Mouse (Mus musculus) right cerebral cortex, postnatal 14 days (tissue): ENCODE data around the gene Nxf7.
"Not testable (repeated sequence)": the region's sequence is repeated elsewhere in the genome, so short reads cannot be mapped to it uniquely, and the experiment has no call there.

Experiments
- DNase-seq: peaks from one replicate; pipeline ENCODE4 v3.0.0; 2022

The Nxf7 gene

DNA sequence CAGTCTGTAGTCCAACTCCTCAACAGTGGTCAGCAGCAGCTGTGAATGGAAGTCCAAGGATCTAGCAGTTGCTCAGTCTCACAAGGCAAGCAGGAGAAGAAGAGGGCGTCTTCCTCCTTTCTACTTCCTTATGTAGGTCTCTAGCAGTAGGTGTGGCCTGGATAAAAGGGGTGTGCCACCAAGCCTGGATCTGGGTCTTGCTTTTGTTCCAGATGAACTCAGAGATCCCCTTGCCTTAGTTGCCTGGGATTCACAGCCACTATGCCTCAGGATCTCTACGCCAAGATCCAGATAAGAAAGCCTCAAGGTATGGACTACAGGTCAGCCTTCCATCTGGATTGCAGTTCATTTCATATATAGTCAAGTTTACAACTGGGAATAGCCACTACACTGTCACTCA is at the start of gene Nxf7:
Gene Nxf7, minus strand, starts transcription at position 101 of the 400 bp plus-strand sequence.
- DNase-seq = no peak

DNA sequence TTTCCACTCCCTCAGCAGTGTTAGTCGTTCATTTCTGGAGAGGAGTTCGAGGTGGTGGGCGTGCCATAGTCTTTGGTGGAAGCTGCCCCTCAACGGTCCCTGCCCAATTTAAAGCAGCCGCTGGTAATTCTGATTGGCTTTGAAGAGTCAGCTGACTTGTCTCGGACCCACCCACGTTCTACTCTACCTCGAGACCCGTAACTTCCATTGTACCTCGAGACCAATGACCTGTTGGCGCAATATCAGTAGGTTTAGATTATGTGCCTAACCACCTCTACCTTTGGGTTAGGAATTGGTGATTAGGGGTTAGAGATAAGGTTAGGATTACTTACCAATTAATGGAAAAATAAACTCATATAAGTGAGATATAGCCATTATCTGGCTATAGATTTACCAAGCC is 29.0 kb upstream of the Nxf7 start, which contains the start of gene Prame:
Gene Prame, minus strand, starts transcription at position 101 of the 400 bp plus-strand sequence.
- DNase-seq = no peak

DNA sequence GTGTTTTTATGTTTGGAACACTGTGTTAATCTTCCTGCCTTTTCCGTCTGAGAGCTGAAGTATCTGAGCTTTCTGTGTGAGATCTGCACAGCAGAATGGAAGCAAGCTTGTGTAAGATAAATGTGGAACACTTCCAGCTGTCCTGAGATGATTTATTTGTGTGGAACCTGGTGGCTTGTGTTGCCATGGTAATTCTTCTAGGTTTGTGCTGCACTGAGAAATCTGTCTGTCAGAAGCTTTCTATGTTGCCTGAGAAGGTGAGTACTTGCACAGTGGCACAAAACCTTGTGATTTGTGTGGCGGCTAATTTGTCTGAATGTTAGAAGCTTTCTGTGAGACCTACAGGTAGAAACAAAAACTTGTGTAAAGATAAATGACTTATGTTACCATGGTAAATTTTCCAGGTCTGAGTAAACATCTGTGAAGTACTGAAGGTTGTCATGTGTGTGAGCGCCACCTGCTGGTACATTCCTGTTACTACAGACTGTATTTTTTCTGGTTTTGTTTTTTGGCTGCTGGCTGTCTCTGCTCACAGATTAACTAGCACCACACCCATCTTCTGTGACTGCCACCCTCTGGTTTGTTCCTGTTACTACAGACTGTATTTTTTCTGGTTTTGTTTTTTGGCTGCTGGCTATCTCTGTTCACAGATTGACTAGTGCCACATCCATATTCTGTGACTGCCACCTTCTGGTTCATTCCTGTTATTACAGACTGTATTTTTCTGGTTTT is 2.9 kb upstream of the Nxf7 start:
- not testable (repeated sequence) for DNase-seq

DNA sequence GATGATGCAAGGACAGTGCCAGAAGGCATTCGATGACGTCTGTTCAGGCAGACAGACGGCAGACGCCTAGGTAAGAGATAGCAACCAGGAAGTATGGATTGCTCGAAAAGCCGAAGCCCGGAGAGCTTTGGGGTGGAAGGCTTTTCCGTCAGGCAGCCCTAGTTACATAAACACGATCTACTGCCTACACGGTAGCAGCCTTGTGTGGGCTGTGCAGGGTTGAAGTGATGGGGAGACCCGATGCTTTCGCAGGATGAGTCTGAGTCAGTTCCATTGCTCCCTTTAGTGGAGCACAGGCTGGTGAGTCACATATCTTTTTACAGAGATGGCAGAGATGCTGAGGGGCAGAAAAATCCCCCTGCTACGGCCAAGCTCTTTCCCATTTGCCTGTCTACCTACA is 481 bp downstream of the Nxf7 start:
- DNase-seq = no peak

DNA sequence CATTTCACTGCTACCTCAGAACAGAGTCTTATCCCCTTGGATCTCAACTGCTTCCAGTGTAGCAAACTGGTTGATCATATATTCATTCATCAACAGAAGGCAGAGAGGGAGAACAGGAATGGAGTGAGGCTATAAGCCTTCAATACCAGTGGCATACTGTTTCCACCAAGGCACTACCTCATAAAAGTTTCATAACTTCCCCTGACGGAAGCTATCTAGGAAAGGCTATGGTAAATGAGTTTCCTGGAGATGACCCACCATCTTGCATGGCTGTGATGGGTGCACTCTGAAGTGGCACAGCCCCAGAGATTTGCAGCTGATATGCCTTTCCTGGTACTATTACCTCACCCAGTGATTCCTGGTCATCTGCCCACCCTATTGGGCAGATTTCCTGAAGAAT is 22.2 kb downstream of the Nxf7 start:
- no peak for DNase-seq

DNA sequence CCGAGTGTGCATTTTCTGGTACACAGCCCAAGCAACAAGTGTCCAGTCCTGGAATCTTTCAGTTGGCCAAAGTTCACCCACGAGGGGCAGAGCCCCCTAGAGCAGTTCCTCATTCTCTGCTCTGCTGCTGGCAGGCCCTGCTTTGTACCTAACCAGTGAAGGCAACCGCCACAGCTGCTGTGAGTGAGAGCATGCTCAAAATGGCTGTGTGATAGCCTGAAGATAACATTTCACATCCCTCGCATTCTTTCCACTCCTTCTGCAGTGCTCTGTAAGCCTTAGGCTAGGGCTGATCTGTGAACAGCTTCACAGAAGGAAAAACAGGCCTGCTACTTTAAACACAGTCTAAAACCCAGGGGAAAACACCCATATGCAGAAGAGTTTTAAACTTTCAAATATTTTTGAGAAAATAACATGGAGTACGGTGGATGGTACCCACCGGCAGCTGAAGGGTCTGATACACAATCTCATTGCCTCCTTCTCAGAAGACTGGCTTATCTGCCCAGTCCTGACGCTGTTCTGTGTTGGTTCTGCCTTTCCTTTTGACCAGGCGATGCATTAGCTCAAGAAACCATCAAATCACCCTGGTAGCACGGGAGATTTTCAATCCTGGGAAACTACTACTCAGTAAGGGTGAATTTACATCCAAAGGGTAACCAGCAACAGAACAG is 23.5 kb downstream of the Nxf7 start:
- DNase-seq = not testable (repeated sequence)

DNA sequence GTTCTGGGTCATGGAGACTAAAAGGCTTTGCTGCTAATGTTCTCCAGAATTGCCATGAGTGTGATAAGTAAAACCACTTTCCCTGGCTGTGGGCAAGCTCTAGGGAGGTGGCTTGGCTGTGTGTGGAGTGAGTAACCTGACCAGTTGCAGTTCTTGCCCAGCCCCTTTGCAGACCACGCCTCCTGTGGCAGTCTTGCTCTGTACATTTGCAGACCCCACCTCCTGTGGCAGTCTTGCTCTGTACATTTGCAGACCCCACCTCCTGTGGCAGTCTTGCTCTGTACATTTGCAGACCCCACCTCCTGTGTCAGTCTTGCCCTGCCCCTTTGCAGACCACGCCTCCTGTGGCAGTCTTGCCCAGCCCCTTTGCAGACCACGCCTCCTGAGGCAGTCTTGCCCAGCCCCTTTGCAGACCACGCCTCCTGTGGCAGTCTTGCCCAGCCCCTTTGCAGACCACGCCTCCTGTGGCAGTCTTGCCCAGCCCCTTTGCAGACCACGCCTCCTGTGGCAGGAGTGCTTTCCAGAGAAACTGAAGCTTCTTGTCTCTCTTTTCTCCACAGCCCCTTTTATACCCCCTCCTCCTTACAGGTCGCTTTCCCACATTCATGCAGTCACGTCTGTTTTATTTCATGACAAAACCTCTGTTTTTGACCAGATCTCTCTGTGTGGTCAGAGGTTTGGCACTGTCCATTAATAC is 24.2 kb downstream of the Nxf7 start:
- DNase-seq = not testable (repeated sequence)

DNA sequence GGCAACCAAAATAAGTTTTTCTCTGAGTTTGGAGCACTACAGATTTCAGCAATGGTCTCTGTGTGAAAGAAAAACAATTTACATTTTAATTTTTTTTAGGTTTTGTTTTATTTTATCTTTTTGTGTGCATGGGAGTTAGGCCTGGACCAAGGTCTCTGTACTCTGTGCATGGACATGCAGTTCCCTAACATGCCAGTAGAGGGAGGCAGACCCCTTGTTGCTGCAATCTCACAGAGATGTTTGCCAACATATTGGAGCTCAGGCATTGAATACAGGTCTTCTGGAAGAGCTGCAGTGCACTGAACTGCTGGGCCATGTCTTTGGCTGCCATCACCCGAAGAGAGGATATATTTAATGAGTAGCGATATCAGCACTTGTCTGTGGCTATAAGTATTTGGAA is 29.1 kb downstream of the Nxf7 start:
- peak; percentile 47 for DNase-seq

DNA sequence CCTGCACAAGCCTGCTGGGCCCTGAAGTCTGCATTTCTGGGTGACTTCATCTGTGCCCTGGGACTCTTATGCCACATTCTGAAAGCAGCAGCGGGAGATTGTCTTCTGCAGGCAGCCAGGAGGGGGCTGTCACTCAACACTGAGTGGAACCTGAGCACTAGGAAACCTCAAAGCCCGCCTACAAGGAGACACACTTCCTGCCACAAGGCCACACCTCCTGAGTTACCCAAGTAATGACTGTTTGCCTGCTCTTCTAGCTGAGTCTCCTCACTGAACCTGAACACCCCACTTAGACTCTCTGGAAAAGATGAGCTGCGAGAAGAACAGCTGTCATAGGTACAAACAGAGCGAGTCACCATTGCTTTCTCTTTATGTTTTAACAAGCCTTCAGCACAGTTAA is 33.6 kb downstream of the Nxf7 start:
- not testable (repeated sequence) for DNase-seq

DNA sequence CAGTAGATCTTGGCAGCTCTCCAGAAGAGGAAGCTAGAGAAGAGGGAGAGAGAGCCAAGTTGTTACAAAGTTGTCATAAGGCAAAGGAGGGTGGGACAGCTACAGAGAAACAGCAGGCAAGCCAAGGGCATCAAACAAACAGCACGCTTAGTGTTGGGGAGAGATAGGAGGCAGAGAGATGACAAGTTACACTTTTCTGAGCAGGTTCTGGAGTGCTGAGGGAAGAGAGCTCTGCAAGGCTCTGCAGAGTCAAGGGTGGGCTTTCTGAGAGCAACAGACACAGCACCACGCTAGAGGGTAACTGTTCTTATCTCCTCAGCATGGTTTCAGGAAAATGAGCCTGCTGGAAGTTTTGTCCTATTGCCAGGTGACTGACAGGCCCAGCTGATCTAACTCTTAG is 35.7 kb downstream of the Nxf7 start:
- DNase-seq = no peak

DNA sequence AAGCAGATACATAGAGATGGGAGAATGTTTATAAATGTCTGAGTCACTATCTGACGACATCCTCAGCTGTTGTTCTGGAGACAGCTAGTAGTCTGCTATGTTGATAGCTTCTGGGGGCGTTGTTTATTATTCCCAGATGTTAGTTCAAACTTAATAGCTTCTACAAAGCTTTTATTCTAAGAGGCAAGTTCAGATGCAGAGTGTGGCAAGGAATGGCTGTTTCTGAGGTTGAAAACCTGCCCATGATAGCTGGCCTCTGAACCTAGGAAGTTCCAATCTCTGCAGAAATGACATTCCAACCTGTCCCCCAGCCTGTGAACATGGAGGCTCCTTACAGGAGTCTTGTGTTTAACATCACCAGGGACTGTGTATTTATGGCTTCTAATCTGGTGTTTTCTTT is 36.9 kb downstream of the Nxf7 start:
- DNase-seq = not testable (repeated sequence)

DNA sequence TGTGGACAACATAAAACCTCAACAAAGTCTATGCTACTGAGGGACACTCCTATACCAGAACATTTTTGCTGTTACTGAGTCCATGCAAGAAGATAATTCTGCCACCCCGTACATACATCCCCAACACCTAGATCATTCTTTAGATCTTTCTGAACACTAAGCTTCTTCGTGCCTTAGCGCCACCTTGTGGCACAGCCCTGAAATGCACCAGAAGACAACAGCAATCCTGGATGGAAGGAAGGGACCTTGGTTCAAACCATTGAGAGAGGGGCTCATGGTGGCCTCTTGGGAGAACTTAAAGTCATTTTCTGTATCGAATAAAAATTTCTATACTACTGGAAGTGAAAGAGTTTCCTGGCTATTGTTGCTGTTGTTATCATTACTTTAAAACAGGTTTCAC is 37.6 kb downstream of the Nxf7 start:
- peak; percentile 64 for DNase-seq

DNA sequence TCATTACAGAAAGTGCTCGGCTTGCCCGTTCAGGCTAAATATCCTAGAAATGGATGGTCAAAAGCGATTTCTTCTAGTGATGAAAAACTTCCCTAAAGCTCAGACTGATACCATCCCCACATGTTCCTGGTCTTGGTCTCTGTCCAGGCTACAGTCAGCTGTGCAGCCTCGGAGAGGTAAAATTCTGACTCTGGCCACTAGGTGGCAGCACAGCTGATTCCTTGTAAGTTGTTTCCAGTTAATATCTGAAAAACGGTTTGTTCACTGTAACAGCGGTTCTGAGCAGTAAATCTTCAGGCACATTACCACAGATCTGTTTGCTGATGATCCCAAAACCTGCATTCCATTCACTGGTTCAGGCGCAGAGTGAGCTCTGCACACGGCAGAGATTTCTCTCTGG is 38.9 kb downstream of the Nxf7 start:
- DNase-seq = peak; percentile 29
